Mouse (Mus musculus): ENCODE data around the gene Arfgap1.

The Arfgap1 gene

GRCm38 (mm10) chr2:180967010-180967763 is at the start of gene Arfgap1:
Gene Arfgap1 (plus strand): TSS chr2:180967225.
- in situ Hi-C loops (cut with MboI), result no loop called here

DNA sequence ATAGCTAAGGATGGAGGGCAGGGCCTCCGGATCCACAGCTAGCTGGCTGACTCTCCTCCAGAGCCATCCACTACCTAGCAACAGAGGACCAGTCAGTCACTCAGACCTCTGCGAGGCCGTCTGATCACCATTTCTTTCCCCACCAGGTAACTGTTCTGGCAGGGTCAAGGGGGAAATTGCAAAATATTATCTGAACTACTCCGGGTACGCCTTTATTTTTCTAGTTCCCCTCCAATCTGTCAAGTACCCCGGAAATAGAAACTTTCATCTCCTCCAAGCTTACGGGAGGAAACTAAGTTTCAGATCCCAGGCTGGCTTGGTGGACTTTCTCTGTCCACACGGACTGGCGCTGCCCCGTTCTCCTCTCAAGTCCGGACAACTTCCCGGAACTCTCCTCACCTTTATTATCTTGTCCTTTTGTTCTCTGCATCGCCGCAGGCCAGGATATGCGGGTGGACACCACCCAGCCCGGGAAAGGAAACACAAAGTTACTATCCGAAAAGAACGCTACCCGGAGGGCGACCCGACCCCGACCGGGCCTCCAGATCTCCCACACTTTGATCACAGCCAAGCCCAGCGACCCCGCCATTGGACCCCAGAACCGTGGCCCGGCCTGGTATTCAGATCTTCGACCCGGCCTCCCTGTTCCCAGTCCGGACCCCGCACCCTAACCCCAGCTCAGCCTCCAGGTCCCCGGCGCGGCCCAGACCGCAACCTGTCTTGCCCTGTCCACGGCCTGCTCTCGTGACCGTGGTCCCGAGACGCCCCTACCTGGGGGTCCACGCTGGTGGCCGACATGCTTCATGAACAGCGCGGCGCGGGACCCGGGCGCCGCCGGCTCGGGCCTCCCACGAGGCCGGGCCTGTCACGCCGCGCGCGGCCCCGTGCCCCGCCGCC is 46.9 kb upstream of the Arfgap1 start:
- in situ Hi-C loops (cut with MboI), result no loop called here

GRCm38 (mm10) chr2:180920810-180921400 is 46.1 kb upstream of the Arfgap1 start, which contains the start of gene Ythdf1:
Gene Ythdf1 (minus strand): TSS chr2:180920949.
- in situ Hi-C loops (cut with MboI), result no loop called here

DNA sequence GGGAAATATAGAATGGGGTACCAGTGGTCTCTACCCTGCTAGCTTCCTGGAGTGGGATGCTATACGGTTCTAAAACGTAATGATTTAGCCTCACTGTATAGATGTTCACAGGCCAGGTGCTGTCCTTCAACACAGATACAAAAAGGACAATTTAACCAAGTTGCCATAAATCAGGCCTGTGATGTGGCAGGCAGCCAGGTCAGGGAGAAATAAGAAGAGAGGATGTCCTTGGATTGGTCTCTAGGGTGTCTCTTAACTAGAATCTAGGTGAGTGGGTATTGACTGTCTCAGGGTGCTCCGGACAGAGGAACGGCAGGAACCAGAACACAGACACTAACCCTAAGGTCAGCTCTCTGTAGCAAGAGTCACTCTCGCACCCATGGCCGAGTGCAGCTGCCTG is 44.3 kb upstream of the Arfgap1 start:
- in situ Hi-C loops (cut with MboI), result no loop called here

- in situ Hi-C loops (cut with MboI), result no loop called here
These were observed 41.8 kb upstream of the Arfgap1 start for GRCm38 (mm10) chr2:180925176-180925575.

GRCm38 (mm10) chr2:180928723-180929122 is 38.3 kb upstream of the Arfgap1 start, which contains the start of gene Birc7:
Gene Birc7 (plus strand): TSS chr2:180929023.
- in situ Hi-C loops (cut with MboI), result no loop called here

DNA sequence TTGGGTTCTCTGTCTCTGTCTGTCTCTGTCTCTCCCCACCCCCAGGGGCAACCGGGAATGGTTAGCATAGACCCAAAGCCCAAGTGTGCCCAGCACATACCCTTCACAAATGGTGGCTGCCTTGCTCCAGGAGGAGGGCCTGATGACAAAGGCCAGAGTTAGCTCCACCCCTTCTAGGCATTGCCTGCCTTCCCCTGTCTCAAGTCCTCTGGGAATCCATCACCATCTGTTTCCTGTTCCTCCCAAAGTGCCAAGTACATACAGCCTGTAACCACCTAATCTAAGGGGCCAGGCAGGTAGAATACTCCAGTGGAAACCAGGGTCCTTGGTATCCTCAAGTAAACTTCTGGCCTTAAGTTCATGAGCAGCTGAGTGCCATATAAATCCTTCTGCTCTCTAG is 34.6 kb upstream of the Arfgap1 start:
- in situ Hi-C loops (cut with MboI), result no loop called here

GRCm38 (mm10) chr2:180940187-180940586 is 26.8 kb upstream of the Arfgap1 start:
- in situ Hi-C loops (cut with MboI), result no loop called here

GRCm38 (mm10) chr2:180941869-180942268 is 25.2 kb upstream of the Arfgap1 start:
- in situ Hi-C loops (cut with MboI), result no loop called here

DNA sequence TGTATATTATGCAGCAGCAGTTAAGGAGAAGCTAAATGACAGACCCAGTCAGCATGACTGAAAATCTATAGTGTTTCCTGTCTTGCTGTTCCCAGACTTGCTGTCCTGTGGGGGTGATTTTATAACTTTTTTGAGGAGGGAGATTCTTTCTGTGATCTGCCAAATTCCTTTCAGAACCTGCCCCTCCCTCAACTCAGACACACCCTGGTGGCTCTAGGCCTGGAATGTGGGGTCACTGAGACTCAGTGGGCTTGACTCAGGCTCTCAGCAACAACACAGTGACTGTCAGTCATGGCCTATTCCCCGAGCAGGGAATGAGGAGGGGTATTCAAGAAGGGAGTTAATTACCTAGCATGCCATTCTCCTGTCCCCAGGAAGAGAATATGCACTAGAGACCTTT is 17.1 kb upstream of the Arfgap1 start:
- in situ Hi-C loops (cut with MboI), result no loop called here

GRCm38 (mm10) chr2:180952731-180953171 is 14.3 kb upstream of the Arfgap1 start:
- in situ Hi-C loops (cut with MboI), result no loop called here

DNA sequence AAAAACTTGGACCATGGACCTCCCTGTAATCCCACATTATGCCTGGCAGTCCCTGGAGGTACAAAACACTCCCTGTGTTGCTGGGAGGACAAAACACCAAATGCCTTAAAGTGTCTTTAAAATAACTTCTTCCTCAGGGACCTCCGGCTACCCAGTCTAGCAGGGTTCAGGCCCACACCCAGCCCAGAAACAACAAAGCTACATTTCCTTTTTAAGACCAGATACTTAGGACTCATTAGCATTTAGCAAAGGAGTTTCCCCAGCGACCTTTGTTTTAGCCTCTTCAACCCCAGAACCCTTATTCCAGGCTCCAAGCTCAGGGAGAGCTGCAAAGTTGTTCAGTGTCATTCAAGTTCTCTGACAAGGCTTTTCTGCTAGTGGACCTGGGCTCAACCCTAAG is 13.4 kb upstream of the Arfgap1 start:
- in situ Hi-C loops (cut with MboI), result no loop called here

DNA sequence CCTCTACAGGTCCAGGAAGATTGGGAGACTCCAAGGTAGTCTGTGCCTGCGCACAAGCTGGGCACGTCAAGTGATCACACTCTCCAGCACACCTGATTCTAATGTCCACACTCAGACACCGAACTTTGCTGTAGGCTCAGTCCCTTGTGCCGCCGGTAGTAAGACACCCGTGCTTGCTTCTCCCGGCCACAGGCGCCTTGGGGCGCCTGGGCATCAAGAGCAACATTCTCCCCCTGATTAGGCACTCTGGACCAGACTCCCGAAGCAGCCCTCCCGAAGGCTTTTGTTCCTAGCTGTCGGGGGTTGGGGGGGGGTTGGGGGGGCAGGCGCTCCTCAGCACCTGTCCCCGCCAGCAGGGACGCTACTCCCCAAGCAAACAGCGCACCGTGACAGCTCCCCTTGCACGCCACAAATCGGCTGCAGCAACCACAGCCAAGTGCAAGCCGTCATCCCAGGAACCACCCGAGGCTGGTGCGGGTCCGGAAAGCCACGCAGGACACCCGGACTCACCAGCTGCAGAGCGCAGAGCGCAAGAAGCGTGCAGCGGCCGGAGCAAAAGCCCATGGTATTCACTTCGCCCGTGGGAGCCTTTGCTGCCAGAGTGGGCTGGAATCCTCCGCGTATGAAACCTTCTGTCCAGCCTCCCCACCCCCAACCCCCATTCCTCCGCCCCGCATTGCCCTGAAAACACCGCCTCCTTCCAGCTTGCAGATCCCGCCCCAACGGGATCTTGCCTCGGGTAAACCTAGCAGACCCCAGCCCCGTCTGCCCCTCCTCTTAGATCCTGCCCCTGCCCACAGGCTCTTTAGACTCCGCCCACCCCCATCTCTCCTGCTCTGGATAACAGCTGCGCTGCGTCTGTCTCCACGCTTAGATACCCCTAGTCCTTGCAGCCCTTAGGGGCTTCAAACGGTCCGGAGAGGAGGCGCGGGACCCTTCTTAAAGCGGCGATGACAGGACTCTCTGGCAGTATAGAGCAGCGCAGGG is 12.7 kb upstream of the Arfgap1 start, which contains the start of gene Nkain4:
Nkain4 (minus strand) TSS at position 639 of the 987 bp plus-strand sequence.
- in situ Hi-C loops (cut with MboI), result no loop called here

DNA sequence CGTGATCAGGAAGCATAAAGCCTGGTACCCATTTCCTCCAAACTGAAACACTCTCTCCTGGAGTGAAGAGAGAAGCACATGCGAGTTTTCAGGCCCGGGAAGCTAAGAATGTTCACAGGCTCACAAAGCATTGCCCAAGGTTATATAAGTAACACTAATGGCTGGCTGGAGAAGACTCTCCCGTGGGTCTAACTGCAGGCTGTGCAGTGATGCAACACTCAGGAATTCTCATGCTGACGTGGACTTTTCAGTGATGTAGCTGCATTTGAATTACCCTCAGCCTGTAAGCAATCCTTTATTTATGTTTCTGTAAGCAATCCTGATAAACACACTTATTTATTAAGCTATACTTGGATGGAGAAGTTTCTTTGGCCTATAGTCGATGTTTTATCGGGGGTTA is 7.4 kb upstream of the Arfgap1 start:
- in situ Hi-C loops (cut with MboI), result no loop called here

GRCm38 (mm10) chr2:180960187-180960586 is 6.8 kb upstream of the Arfgap1 start:
- in situ Hi-C loops (cut with MboI), result no loop called here

- in situ Hi-C loops (cut with MboI), result no loop called here
These were observed 4.3 kb upstream of the Arfgap1 start for GRCm38 (mm10) chr2:180962616-180963308.

- in situ Hi-C loops (cut with MboI), result no loop called here
These were observed 3.1 kb upstream of the Arfgap1 start for GRCm38 (mm10) chr2:180963956-180964355.

GRCm38 (mm10) chr2:180966092-180966882 is 738 bp upstream of the Arfgap1 start:
- in situ Hi-C loops (cut with MboI), result no loop called here

DNA sequence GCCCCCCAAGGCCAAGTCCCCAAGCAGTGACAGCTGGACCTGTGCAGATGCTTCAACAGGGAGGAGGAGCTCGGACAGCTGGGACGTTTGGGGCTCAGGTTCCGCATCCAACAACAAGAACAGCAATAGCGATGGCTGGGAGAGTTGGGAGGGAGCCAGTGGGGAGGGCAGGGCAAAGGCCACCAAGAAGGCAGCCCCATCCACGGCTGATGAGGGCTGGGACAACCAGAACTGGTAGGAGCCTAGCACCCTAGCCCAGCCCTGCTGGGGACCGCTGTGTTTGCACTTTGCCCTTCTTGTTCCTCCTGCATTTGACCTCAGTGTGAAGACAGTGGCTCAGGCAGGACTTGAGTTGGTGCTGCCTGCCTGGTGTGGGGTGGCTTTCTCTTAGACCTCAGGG is 14.1 kb downstream of the Arfgap1 start:
- in situ Hi-C loops (cut with MboI), result no loop called here

DNA sequence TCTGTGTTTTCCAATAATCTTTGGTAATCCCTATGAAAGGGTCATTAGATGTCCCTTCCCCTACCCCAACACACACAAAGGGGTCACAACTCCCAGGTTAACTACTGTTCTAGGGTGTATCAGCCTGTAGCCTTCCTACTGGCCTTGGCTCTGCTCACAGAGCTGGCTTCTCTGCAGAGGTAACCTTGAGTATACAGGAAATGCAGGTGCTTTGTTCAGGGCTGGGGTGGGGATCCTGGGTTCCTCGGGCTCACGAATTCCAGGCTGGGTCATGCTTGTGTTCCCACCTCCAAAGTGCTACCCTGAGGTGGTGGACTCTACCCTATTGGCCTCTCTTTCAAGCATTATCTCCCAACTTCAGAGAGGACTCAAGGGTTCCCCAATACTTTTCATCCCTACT is 18.6 kb downstream of the Arfgap1 start:
- in situ Hi-C loops (cut with MboI), result no loop called here

Measured in mature B cell (primary cell).